Mouse (Mus musculus): ENCODE data around the gene Trio.

- TF ChIP-seq POLR2A (IDR thresholded peaks at IDR 0.05; ENCODE audit: insufficient read length, low read depth) (no peak), MYOG (IDR thresholded peaks at IDR 0.05; ENCODE audit: control insufficient read depth in 1 of 3, insufficient read depth in 1 of 3, insufficient read length in 2 of 3, low read depth in 2 of 3) (no peak), E2F4 (IDR thresholded peaks at IDR 0.05; ENCODE audit: insufficient read depth) (no peak), TCF12 (IDR thresholded peaks at IDR 0.05; ENCODE audit: insufficient read depth, poor library complexity, severe bottlenecking) (no peak), MAX (IDR thresholded peaks at IDR 0.05; ENCODE audit: low read depth) (no peak), TCF3 (IDR thresholded peaks at IDR 0.05; ENCODE audit: insufficient read length, low read depth) (no peak), USF1 (IDR thresholded peaks at IDR 0.05; ENCODE audit: low read depth) (no peak), SRF (IDR thresholded peaks at IDR 0.05; ENCODE audit: control insufficient read depth, insufficient read length, low read depth) (no peak)
Measured at GRCm38 (mm10) chr15:27804447-27804846, 221.2 kb downstream of the Trio start.

Measured in myocyte (in vitro differentiated cells).